Mouse (Mus musculus) liver, embryonic 11.5 days (tissue): ENCODE data around the gene Gfer. TPM values are rescaled to one million over a fixed set of nuclear protein-coding genes. Genes with fewer than 3 reads are reported as not detected.

Experiments used
- ATAC-seq: fragments of 200-750 bp; cut with Nextera tagmentation; replicated peaks from 2 replicates; pipeline ENCODE4 v1.8.0; 2017; ENCODE audit warnings: moderate number of reproducible peaks, mild to moderate bottlenecking, moderate TSS enrichment, moderate library complexity; ENCODE audit not compliant: low FRiP score
- DNase-seq: peaks from one replicate; pipeline ENCODE4 v3.0.0-alpha.2; 2017; ENCODE audit warnings: low spot score
- H3K27ac ChIP-seq: fragments of 300-500 bp; sonication (generic); 2 replicates; pipeline ENCODE4 v1.5.1; 2014; ENCODE audit warnings: mild to moderate bottlenecking, low read depth, low read length, control low read depth
- H3K27me3 ChIP-seq: fragments of 300-500 bp; sonication (generic); replicated peaks from 2 replicates; pipeline ENCODE4 v1.6.1; 2014; ENCODE audit warnings: low read length, mixed read lengths; ENCODE audit not compliant: control insufficient read depth, insufficient read depth
- H3K36me3 ChIP-seq: fragments of 300-500 bp; sonication (generic); 2 replicates; pipeline ENCODE4 v1.6.1; 2014; ENCODE audit warnings: mild to moderate bottlenecking, low read length, moderate library complexity, mixed read lengths; ENCODE audit not compliant: control insufficient read depth, insufficient read depth
- H3K4me1 ChIP-seq: fragments of 300-500 bp; sonication (generic); replicated peaks from 2 replicates; pipeline ENCODE4 v1.6.1; 2014; ENCODE audit warnings: low read length, mixed read lengths; ENCODE audit not compliant: control insufficient read depth, insufficient read depth
- H3K4me2 ChIP-seq: fragments of 300-500 bp; sonication (generic); 2 replicates; pipeline ENCODE4 v1.6.1; 2014; ENCODE audit warnings: mild to moderate bottlenecking, control low read depth, moderate library complexity
- H3K4me3 ChIP-seq: fragments of 300-500 bp; sonication (generic); 2 replicates; pipeline ENCODE4 v1.5.1; 2014; ENCODE audit warnings: low read depth, low read length, control low read depth
- H3K9ac ChIP-seq: fragments of 300-500 bp; sonication (generic); 2 replicates; pipeline ENCODE4 v1.6.1; 2014; ENCODE audit warnings: low read depth, low read length, control low read depth
- H3K9me3 ChIP-seq: fragments of 300-500 bp; sonication (generic); 2 replicates; pipeline ENCODE4 v1.6.1; 2016; ENCODE audit warnings: low read length, inconsistent platforms, mixed read lengths; ENCODE audit not compliant: control insufficient read depth
- WGBS: fragments of 180-500 bp; shearing (Covaris S2); extraction: QIAGEN DNeasy Blood & Tissue Kit; methylation state at CpG from one replicate; pipeline ENCODE4 v1.1.7; 2014; 5-methylcytosine and 5-hydroxymethylcytosine counted together
- polyA plus RNA-seq: library from polyadenylated mRNA; unstranded; fragments of >200 nt; fragmentation: Nextera tagmentation; extraction: Ambion mirVana; gene quantifications from 2 replicates; pipeline ENCODE4 v1.2.1, GENCODE M21; 2014

Gfer gene
- polyA plus RNA-seq, 1 experiment from 2014 or later, result 74.7 TPM

GRCm38 (mm10) chr17:24651835-24652234 lies 44.1 kb downstream of the Gfer start:
- no peak overlapping the region for H3K9ac ChIP-seq
- no peaks in the 10 kb centered on the region for H3K9me3 ChIP-seq
- peaks cover 34% of the 10 kb centered on the region for H3K27me3 ChIP-seq
- 46% methylated on average over 3 of the region's 3 CpGs for WGBS
- no peak for ATAC-seq
- no peak overlapping the region for H3K27ac ChIP-seq
- H3K4me3 ChIP-seq, result no peak overlapping the region
- no peaks in the 10 kb centered on the region for H3K36me3 ChIP-seq
- H3K4me2 ChIP-seq, result no peak overlapping the region
- H3K4me1 ChIP-seq, result peaks cover 14% of the 10 kb centered on the region
- DNase-seq, result no peak

- 70% methylated on average over 4 of the region's 4 CpGs for WGBS
- Histone ChIP-seq H3K9me3 (no peaks in the 10 kb centered on the region), H3K4me3 (no peak overlapping the region; the same call in 1 of the 2 replicates), H3K9ac (no peak overlapping the region), H3K27ac (no peak overlapping the region), H3K4me1 (peaks cover 19% of the 10 kb centered on the region), H3K36me3 (no peaks in the 10 kb centered on the region), H3K4me2 (peak overlapping the region; percentile 97), H3K27me3 (peaks cover 29% of the 10 kb centered on the region)
- DNase-seq, result no peak
- no peak for ATAC-seq
Observed at GRCm38 (mm10) chr17:24650766-24651165, 45.2 kb downstream of the Gfer start.

GRCm38 (mm10) chr17:24650070-24650616 lies 45.8 kb downstream of the Gfer start, which contains the start of gene Slc9a3r2:
TSS of gene Slc9a3r2 (minus strand) at chr17:24650327.
- peak within 1 kb of the TSS; percentile 97 for H3K4me2 ChIP-seq
- WGBS, result under 1% methylated on average over 26 of the region's 41 CpGs
- peaks cover 25% of the 10 kb centered on the region for H3K4me1 ChIP-seq
- peak within 1 kb of the TSS; percentile 77 for H3K9ac ChIP-seq
- H3K27me3 ChIP-seq, result peaks cover 29% of the 10 kb centered on the region
- DNase-seq (no peak), ATAC-seq (peak; percentile 72)
- peak within 1 kb of the TSS; percentile 71 for H3K4me3 ChIP-seq
- no peak within 1 kb of the TSS for H3K27ac ChIP-seq
- H3K9me3 ChIP-seq, result no peaks in the 10 kb centered on the region
- H3K36me3 ChIP-seq, result no peaks in the 10 kb centered on the region

- H3K27me3 ChIP-seq, result peaks cover 29% of the 10 kb centered on the region
- no peak overlapping the region for H3K27ac ChIP-seq
- no peak for DNase-seq
Observed at GRCm38 (mm10) chr17:24649581-24650069, 46.3 kb downstream of the Gfer start.

GRCm38 (mm10) chr17:24648731-24649377 lies 47.1 kb downstream of the Gfer start:
- Histone ChIP-seq H3K9me3 (no peaks in the 10 kb centered on the region), H3K27ac (no peak overlapping the region), H3K9ac (no peak overlapping the region), H3K27me3 (peaks cover 29% of the 10 kb centered on the region), H3K4me2 (peak overlapping the region; percentile 97), H3K36me3 (no peaks in the 10 kb centered on the region), H3K4me1 (peaks cover 37% of the 10 kb centered on the region), H3K4me3 (peak overlapping the region; percentile 71)
- ATAC-seq, result no peak
- DNase-seq, result no peak
- WGBS, result 69% methylated on average over 10 of the region's 10 CpGs

More at GRCm38 (mm10) chr17:24649581-24650069, 46.3 kb downstream of the Gfer start:
- peak overlapping the region; percentile 71 for H3K4me3 ChIP-seq
- peak overlapping the region; percentile 97 for H3K4me2 ChIP-seq
- H3K36me3 ChIP-seq, result no peaks in the 10 kb centered on the region
- H3K4me1 ChIP-seq, result peaks cover 29% of the 10 kb centered on the region
- WGBS, result under 1% methylated on average over 35 of the region's 35 CpGs
- no peaks in the 10 kb centered on the region for H3K9me3 ChIP-seq
- H3K9ac ChIP-seq, result peak overlapping the region; percentile 77
- peak; percentile 52; the same call in 1 of the 2 replicates for ATAC-seq

GRCm38 (mm10) chr17:24647493-24647892 lies 48.5 kb downstream of the Gfer start:
- no peaks in the 10 kb centered on the region for H3K36me3 ChIP-seq
- ATAC-seq (no peak), DNase-seq (no peak)
- H3K27ac ChIP-seq, result peak overlapping the region; percentile 38; the same call in 1 of the 2 replicates
- H3K9ac ChIP-seq, result no peak overlapping the region
- 79% methylated on average over 11 of the region's 11 CpGs for WGBS
- H3K4me3 ChIP-seq, result no peak overlapping the region
- H3K4me2 ChIP-seq, result no peak overlapping the region
- H3K4me1 ChIP-seq, result peaks cover 40% of the 10 kb centered on the region
- H3K9me3 ChIP-seq, result no peaks in the 10 kb centered on the region
- H3K27me3 ChIP-seq, result peaks cover 29% of the 10 kb centered on the region

GRCm38 (mm10) chr17:24646381-24646780 lies 49.6 kb downstream of the Gfer start:
- H3K4me1 ChIP-seq, result peaks cover 40% of the 10 kb centered on the region

GRCm38 (mm10) chr17:24645916-24646315 lies 50.0 kb downstream of the Gfer start:
- DNase-seq (no peak), ATAC-seq (no peak)
- Histone ChIP-seq H3K4me1 (peaks cover 40% of the 10 kb centered on the region), H3K4me3 (no peak overlapping the region), H3K4me2 (no peak overlapping the region), H3K9ac (no peak overlapping the region), H3K27me3 (peaks cover 21% of the 10 kb centered on the region), H3K9me3 (no peaks in the 10 kb centered on the region), H3K36me3 (peaks cover 1% of the 10 kb centered on the region; the same call in 1 of the 2 replicates), H3K27ac (no peak overlapping the region)
- 47% methylated on average over 3 of the region's 3 CpGs for WGBS

More at GRCm38 (mm10) chr17:24646381-24646780, 49.6 kb downstream of the Gfer start:
- ATAC-seq (no peak), DNase-seq (no peak)
- Histone ChIP-seq H3K9ac (no peak overlapping the region), H3K27me3 (peaks cover 25% of the 10 kb centered on the region), H3K4me2 (no peak overlapping the region), H3K36me3 (no peaks in the 10 kb centered on the region), H3K4me3 (no peak overlapping the region), H3K9me3 (no peaks in the 10 kb centered on the region), H3K27ac (no peak overlapping the region)
- WGBS, result 77% methylated on average over 4 of the region's 4 CpGs
